Mouse (Mus musculus) liver, embryonic 16.5 days (tissue): ENCODE results near the gene Pbx1. TPM values are rescaled to one million over a fixed set of nuclear protein-coding genes. Genes with fewer than 3 reads are reported as not detected.
A peak's percentile ranks its signal among the peaks of the same experiment; 100 is the strongest.

Experiments used
- ATAC-seq: fragments of 200-750 bp; cut with Nextera tagmentation; 2 replicates; pipeline ENCODE4 v1.8.0; 2017; ENCODE audit warnings: low read depth, mild to moderate bottlenecking, moderate number of reproducible peaks, moderate library complexity
- H3K27ac ChIP-seq: fragments of 300-500 bp; sonication (generic); 2 replicates; pipeline ENCODE4 v1.5.1; 2014; ENCODE audit warnings: mild to moderate bottlenecking, low read length
- H3K27me3 ChIP-seq: fragments of 300-500 bp; sonication (generic); 2 replicates; pipeline ENCODE4 v1.6.1; 2014; ENCODE audit warnings: low read depth, low read length, mixed read lengths; ENCODE audit not compliant: control insufficient read depth, insufficient read depth
- H3K36me3 ChIP-seq: fragments of 300-500 bp; sonication (generic); 2 replicates; pipeline ENCODE4 v1.6.1; 2014; ENCODE audit warnings: mild to moderate bottlenecking; ENCODE audit not compliant: control insufficient read depth, insufficient read depth
- H3K4me1 ChIP-seq: fragments of 300-500 bp; sonication (generic); 2 replicates; pipeline ENCODE4 v1.6.1; 2014; ENCODE audit warnings: low read depth, low read length, mixed read lengths; ENCODE audit not compliant: control insufficient read depth
- H3K4me2 ChIP-seq: fragments of 300-500 bp; sonication (generic); 2 replicates; pipeline ENCODE4 v1.6.1; 2014; ENCODE audit warnings: low read depth, low read length, mixed read lengths
- H3K4me3 ChIP-seq: fragments of 300-500 bp; sonication (generic); 2 replicates; pipeline ENCODE4 v1.5.1; 2014; ENCODE audit warnings: low read depth, mild to moderate bottlenecking, low read length
- H3K9ac ChIP-seq: fragments of 300-500 bp; sonication (generic); 2 replicates; pipeline ENCODE4 v1.6.1; 2014; ENCODE audit warnings: low read depth, low read length
- H3K9me3 ChIP-seq: fragments of 300-500 bp; sonication (generic); replicated peaks from 2 replicates; pipeline ENCODE4 v1.6.1; 2016; ENCODE audit warnings: low read length; ENCODE audit not compliant: control insufficient read depth
- WGBS: fragments of 180-500 bp; shearing (Covaris S2); extraction: QIAGEN DNeasy Blood & Tissue Kit; methylation state at CpG from one replicate; pipeline ENCODE4 v1.1.7; 2014; ENCODE audit not compliant: insufficient replicate concordance; 5-methylcytosine and 5-hydroxymethylcytosine counted together
- polyA plus RNA-seq: library from polyadenylated mRNA; unstranded; fragments of >200 nt; fragmentation: Nextera tagmentation; extraction: Ambion mirVana; gene quantifications from 2 replicates; pipeline ENCODE4 v1.2.1, GENCODE M21; 2015

Gene Pbx1
- polyA plus RNA-seq, 1 experiment from 2014 or later: 2.1 TPM

- Histone ChIP-seq H3K27ac (no peak overlapping the region), H3K27me3 (peaks cover 4% of the 10 kb centered on the region), H3K36me3 (no peaks in the 10 kb centered on the region), H3K9ac (no peak overlapping the region), H3K4me3 (no peak overlapping the region), H3K4me1 (no peaks in the 10 kb centered on the region; the same call in 1 of the 2 replicates), H3K4me2 (no peak overlapping the region), H3K9me3 (no peaks in the 10 kb centered on the region)
- 53% methylated on average over 6 of the region's 6 CpGs for WGBS
- ATAC-seq: no peak
These were observed 3.8 kb downstream of the Pbx1 start for GRCm38 (mm10) chr1:168428255-168428654.

- H3K27me3 ChIP-seq: peaks cover 4% of the 10 kb centered on the region
These were observed 4.5 kb downstream of the Pbx1 start for GRCm38 (mm10) chr1:168427596-168427995.

GRCm38 (mm10) chr1:168426900-168427299, 5.2 kb downstream of the Pbx1 start:
- 51% methylated on average over 9 of the region's 9 CpGs for WGBS
- Histone ChIP-seq H3K27me3 (peaks cover 4% of the 10 kb centered on the region), H3K9ac (no peak overlapping the region), H3K27ac (no peak overlapping the region), H3K4me2 (no peak overlapping the region), H3K4me1 (no peaks in the 10 kb centered on the region; the same call in 1 of the 2 replicates), H3K9me3 (no peaks in the 10 kb centered on the region), H3K36me3 (no peaks in the 10 kb centered on the region), H3K4me3 (no peak overlapping the region)
- ATAC-seq: no peak

More at GRCm38 (mm10) chr1:168427596-168427995, 4.5 kb downstream of the Pbx1 start:
- H3K36me3 ChIP-seq: no peaks in the 10 kb centered on the region
- H3K4me3 ChIP-seq: no peak overlapping the region
- no peak overlapping the region for H3K27ac ChIP-seq
- 30% methylated on average over 4 of the region's 4 CpGs for WGBS
- H3K4me1 ChIP-seq: no peaks in the 10 kb centered on the region; the same call in 1 of the 2 replicates
- ATAC-seq: no peak
- H3K9me3 ChIP-seq: no peaks in the 10 kb centered on the region
- no peak overlapping the region for H3K9ac ChIP-seq
- no peak overlapping the region for H3K4me2 ChIP-seq

GRCm38 (mm10) chr1:168426281-168426680, 5.8 kb downstream of the Pbx1 start:
- Histone ChIP-seq H3K9me3 (no peaks in the 10 kb centered on the region), H3K36me3 (no peaks in the 10 kb centered on the region), H3K4me2 (no peak overlapping the region), H3K27me3 (no peaks in the 10 kb centered on the region), H3K4me3 (no peak overlapping the region), H3K27ac (no peak overlapping the region), H3K4me1 (no peaks in the 10 kb centered on the region; the same call in 1 of the 2 replicates), H3K9ac (no peak overlapping the region)
- ATAC-seq: no peak
- WGBS: 56% methylated on average over 7 of the region's 7 CpGs

- WGBS: 56% methylated on average over 5 of the region's 5 CpGs
- Histone ChIP-seq H3K4me2 (no peak overlapping the region), H3K9me3 (no peaks in the 10 kb centered on the region), H3K4me3 (no peak overlapping the region), H3K9ac (no peak overlapping the region), H3K27me3 (no peaks in the 10 kb centered on the region), H3K4me1 (no peaks in the 10 kb centered on the region), H3K36me3 (no peaks in the 10 kb centered on the region), H3K27ac (no peak overlapping the region)
- ATAC-seq: 0 out of 2 replicates have a peak, but pooled peaks have one; percentile 41
These were observed 6.9 kb downstream of the Pbx1 start for GRCm38 (mm10) chr1:168425017-168425705.

- WGBS: 67% methylated on average over 11 of the region's 11 CpGs
- Histone ChIP-seq H3K4me2 (no peak overlapping the region), H3K4me3 (no peak overlapping the region), H3K4me1 (no peaks in the 10 kb centered on the region), H3K9me3 (no peaks in the 10 kb centered on the region), H3K9ac (no peak overlapping the region), H3K27ac (no peak overlapping the region), H3K27me3 (no peaks in the 10 kb centered on the region), H3K36me3 (no peaks in the 10 kb centered on the region)
- no peak for ATAC-seq
These were observed 8.6 kb downstream of the Pbx1 start for GRCm38 (mm10) chr1:168423389-168423930.

- H3K9me3 ChIP-seq: no peaks in the 10 kb centered on the region
- H3K27me3 ChIP-seq: no peaks in the 10 kb centered on the region
- no peak overlapping the region for H3K27ac ChIP-seq
- H3K4me1 ChIP-seq: no peaks in the 10 kb centered on the region
- no peak for ATAC-seq
- 53% methylated on average over 9 of the region's 9 CpGs for WGBS
- H3K9ac ChIP-seq: no peak overlapping the region
- no peak overlapping the region for H3K4me3 ChIP-seq
- H3K36me3 ChIP-seq: no peaks in the 10 kb centered on the region
- no peak overlapping the region for H3K4me2 ChIP-seq
These were observed 13.2 kb downstream of the Pbx1 start for GRCm38 (mm10) chr1:168418903-168419302.

GRCm38 (mm10) chr1:168417626-168418025, 14.4 kb downstream of the Pbx1 start:
- 62% methylated on average over 6 of the region's 6 CpGs for WGBS
- H3K9ac ChIP-seq: no peak overlapping the region
- no peak for ATAC-seq
- no peaks in the 10 kb centered on the region for H3K9me3 ChIP-seq
- H3K36me3 ChIP-seq: no peaks in the 10 kb centered on the region
- no peak overlapping the region for H3K27ac ChIP-seq
- H3K4me3 ChIP-seq: no peak overlapping the region
- H3K27me3 ChIP-seq: no peaks in the 10 kb centered on the region
- H3K4me1 ChIP-seq: no peaks in the 10 kb centered on the region
- no peak overlapping the region for H3K4me2 ChIP-seq

GRCm38 (mm10) chr1:168416729-168417437, 15.2 kb downstream of the Pbx1 start:
- H3K36me3 ChIP-seq: no peaks in the 10 kb centered on the region
- H3K9me3 ChIP-seq: no peaks in the 10 kb centered on the region
- no peak overlapping the region for H3K9ac ChIP-seq
- no peaks in the 10 kb centered on the region for H3K27me3 ChIP-seq
- no peaks in the 10 kb centered on the region for H3K4me1 ChIP-seq
- no peak overlapping the region for H3K4me2 ChIP-seq
- WGBS: 52% methylated on average over 11 of the region's 11 CpGs
- ATAC-seq: 0 out of 2 replicates have a peak, but pooled peaks have one; percentile 24
- H3K27ac ChIP-seq: no peak overlapping the region
- no peak overlapping the region for H3K4me3 ChIP-seq
